Mouse (Mus musculus) neural tube, embryonic 12.5 days (tissue): ENCODE measurements at regions not wholly inside any gene's neighbourhood (a gene's known extent, or its start where the extent isn't known, plus 50 kb on each side); places are given as distances from the start of the nearest gene placed in this dataset.

Source experiments
- ATAC-seq: fragments of 200-750 bp; cut with Nextera tagmentation; 2 replicates; pipeline ENCODE4 v1.8.0; 2017; ENCODE audit warnings: low read depth, mild to moderate bottlenecking, moderate TSS enrichment, moderate library complexity; ENCODE audit not compliant: low FRiP score
- H3K27ac ChIP-seq: fragments of 300-500 bp; sonication (generic); 2 replicates; pipeline ENCODE4 v1.5.1; 2016
- H3K27me3 ChIP-seq: fragments of 300-500 bp; sonication (generic); replicated peaks from 2 replicates; pipeline ENCODE4 v1.6.1; 2016; ENCODE audit warnings: mild to moderate bottlenecking
- H3K36me3 ChIP-seq: fragments of 300-500 bp; sonication (generic); 2 replicates; pipeline ENCODE4 v1.6.1; 2016; ENCODE audit warnings: mild to moderate bottlenecking
- H3K4me1 ChIP-seq: fragments of 300-500 bp; sonication (generic); 2 replicates; pipeline ENCODE4 v1.6.1; 2016
- H3K4me2 ChIP-seq: fragments of 300-500 bp; sonication (generic); replicated peaks from 2 replicates; pipeline ENCODE4 v1.6.1; 2016; ENCODE audit warnings: mild to moderate bottlenecking
- H3K4me3 ChIP-seq: fragments of 300-500 bp; sonication (generic); 2 replicates; pipeline ENCODE4 v1.5.1; 2016
- H3K9ac ChIP-seq: fragments of 300-500 bp; sonication (generic); 2 replicates; pipeline ENCODE4 v1.6.1; 2016; ENCODE audit warnings: mild to moderate bottlenecking
- H3K9me3 ChIP-seq: fragments of 300-500 bp; sonication (generic); 2 replicates; pipeline ENCODE4 v1.6.1; 2016; ENCODE audit warnings: mild to moderate bottlenecking
- WGBS: fragments of 180-500 bp; shearing (Covaris S2); methylation state at CpG from one replicate; pipeline ENCODE4 v1.1.7; 2016; 5-methylcytosine and 5-hydroxymethylcytosine counted together

GRCm38 (mm10) chr8:34451211-34452000, 339.9 kb upstream of the Gm10131 start:
- no peak overlapping the region for H3K9ac ChIP-seq
- H3K4me3 ChIP-seq, result no peak overlapping the region
- 35% methylated on average over 6 of the region's 6 CpGs for WGBS
- H3K4me2 ChIP-seq, result no peak overlapping the region
- no peak for ATAC-seq
- H3K4me1 ChIP-seq, result peaks cover 9% of the 10 kb centered on the region
- H3K9me3 ChIP-seq, result no peaks in the 10 kb centered on the region
- H3K27me3 ChIP-seq, result no peaks in the 10 kb centered on the region
- H3K36me3 ChIP-seq, result no peaks in the 10 kb centered on the region
- no peak overlapping the region for H3K27ac ChIP-seq

DNA sequence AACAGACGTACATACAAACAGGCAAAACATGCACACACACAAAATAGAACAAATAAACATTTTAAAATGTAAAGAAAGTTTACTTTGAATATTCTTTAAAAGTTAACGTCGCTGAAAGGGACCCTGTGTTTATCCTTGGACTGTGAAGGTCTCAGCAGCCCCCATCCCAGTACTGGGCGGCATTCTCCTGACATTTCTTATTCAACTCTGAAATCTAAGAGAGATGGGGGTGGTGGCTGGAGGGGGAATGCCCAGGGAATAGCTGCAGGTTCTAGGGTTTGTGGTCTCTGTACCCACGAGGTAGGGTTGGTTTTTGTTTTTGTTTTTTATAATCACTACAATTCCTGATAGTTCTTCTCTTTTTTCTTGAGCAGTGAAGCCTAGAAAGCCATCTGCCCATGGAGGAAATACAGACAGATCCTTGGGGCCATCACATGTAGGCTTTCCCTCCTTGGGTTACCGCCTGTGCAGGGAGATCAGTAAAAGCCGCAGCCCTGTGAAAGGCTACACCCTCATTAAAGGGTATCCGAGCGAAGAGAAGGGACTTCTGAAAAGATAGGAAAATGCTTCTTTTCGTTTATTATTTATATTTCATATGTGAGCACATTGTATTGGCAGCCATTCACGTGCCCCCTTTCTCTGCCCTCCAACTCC, 338.0 kb upstream of the Gm10131 start:
- no peak overlapping the region for H3K9ac ChIP-seq
- ATAC-seq, result no peak
- H3K4me3 ChIP-seq, result no peak overlapping the region
- no peaks in the 10 kb centered on the region for H3K27me3 ChIP-seq
- H3K36me3 ChIP-seq, result no peaks in the 10 kb centered on the region
- H3K27ac ChIP-seq, result no peak overlapping the region
- no peak overlapping the region for H3K4me2 ChIP-seq
- WGBS, result 90% methylated on average over 11 of the region's 11 CpGs
- H3K9me3 ChIP-seq, result no peaks in the 10 kb centered on the region
- H3K4me1 ChIP-seq, result peaks cover 9% of the 10 kb centered on the region

GRCm38 (mm10) chr8:34447880-34448830, 336.6 kb upstream of the Gm10131 start:
- 60% methylated on average over 18 of the region's 18 CpGs for WGBS
- no peak overlapping the region for H3K4me2 ChIP-seq
- no peak overlapping the region for H3K4me3 ChIP-seq
- no peaks in the 10 kb centered on the region for H3K9me3 ChIP-seq
- H3K36me3 ChIP-seq, result no peaks in the 10 kb centered on the region
- no peaks in the 10 kb centered on the region for H3K27me3 ChIP-seq
- peaks cover 9% of the 10 kb centered on the region for H3K4me1 ChIP-seq
- ATAC-seq, result no peak
- H3K9ac ChIP-seq, result no peak overlapping the region
- no peak overlapping the region for H3K27ac ChIP-seq

DNA sequence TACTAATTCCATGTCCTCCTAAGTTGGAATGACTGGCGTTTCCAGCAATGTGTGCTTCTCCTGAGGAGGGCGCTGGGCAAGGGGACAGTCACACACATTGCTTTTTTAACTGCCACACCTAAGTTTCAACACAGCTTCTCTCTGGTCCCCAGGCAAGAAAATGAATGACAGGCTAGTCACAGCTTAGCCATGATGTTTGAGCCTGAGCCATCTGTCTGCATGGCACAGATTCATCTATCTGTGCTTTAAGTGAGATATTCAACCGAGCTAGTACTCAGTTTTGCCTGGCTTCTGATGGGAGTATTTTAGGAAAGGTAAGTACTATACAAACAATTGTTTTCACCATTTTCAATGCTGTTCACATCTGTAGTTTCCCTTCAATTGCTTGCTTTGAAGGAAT, 331.2 kb upstream of the Gm10131 start:
- Histone ChIP-seq H3K4me2 (no peak overlapping the region), H3K27me3 (no peaks in the 10 kb centered on the region), H3K27ac (no peak overlapping the region), H3K4me3 (no peak overlapping the region), H3K36me3 (no peaks in the 10 kb centered on the region), H3K4me1 (peaks cover 2% of the 10 kb centered on the region; the same call in 1 of the 2 replicates), H3K9me3 (no peaks in the 10 kb centered on the region), H3K9ac (no peak overlapping the region)
- no peak for ATAC-seq
- WGBS, result 86% methylated on average over 3 of the region's 3 CpGs

GRCm38 (mm10) chr8:34441756-34442155, 330.2 kb upstream of the Gm10131 start:
- Histone ChIP-seq H3K9ac (no peak overlapping the region), H3K4me2 (no peak overlapping the region), H3K27ac (no peak overlapping the region), H3K9me3 (no peaks in the 10 kb centered on the region), H3K4me3 (no peak overlapping the region), H3K27me3 (no peaks in the 10 kb centered on the region), H3K36me3 (no peaks in the 10 kb centered on the region), H3K4me1 (no peaks in the 10 kb centered on the region)
- no peak for ATAC-seq
- 88% methylated on average over 3 of the region's 3 CpGs for WGBS

DNA sequence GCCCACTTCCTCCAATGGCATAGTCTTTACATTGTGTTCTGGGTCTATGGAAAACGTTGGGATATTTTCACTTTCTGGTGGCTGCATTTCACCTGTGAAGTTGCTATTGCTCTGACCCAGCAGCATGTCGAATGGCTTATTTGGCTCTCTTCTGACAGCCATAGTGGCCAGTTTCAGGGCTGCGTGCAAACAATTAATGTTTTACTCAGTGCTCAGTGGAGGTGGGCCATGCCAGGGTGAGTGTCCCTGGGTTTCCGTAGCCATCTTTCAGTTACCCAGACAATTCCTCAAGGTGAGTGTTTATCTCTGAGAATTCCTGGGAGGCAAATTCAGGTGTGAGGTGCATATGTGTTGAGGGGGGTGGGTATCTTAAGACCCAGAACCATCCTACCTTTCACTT, 329.2 kb upstream of the Gm10131 start:
- ATAC-seq, result no peak
- WGBS, result 85% methylated on average over 4 of the region's 4 CpGs
- Histone ChIP-seq H3K4me2 (no peak overlapping the region), H3K4me3 (no peak overlapping the region), H3K27ac (no peak overlapping the region), H3K9ac (no peak overlapping the region), H3K4me1 (no peaks in the 10 kb centered on the region), H3K36me3 (no peaks in the 10 kb centered on the region), H3K9me3 (no peaks in the 10 kb centered on the region), H3K27me3 (no peaks in the 10 kb centered on the region)

DNA sequence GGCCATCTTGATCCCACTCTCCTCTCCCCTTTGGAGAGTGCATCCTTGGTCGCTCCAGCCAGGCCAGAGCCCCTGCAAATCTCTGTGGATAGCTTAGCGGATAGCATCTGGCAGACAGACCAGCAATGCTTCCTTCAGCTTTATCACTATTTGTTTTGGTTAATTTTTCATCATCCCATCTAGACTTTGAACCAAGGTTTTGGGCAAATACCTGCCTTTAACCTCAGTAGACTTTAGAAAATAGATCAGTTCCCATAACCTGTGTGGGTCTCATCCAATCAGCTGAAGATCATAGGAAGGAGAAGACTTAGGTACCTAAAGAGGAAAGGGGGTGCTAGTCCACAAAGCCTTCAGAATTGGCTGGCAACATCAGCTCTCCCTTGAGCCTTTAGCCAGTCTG, 327.2 kb upstream of the Gm10131 start:
- no peak for ATAC-seq
- H3K36me3 ChIP-seq, result no peaks in the 10 kb centered on the region
- no peaks in the 10 kb centered on the region for H3K27me3 ChIP-seq
- no peak overlapping the region for H3K27ac ChIP-seq
- H3K9ac ChIP-seq, result no peak overlapping the region
- H3K9me3 ChIP-seq, result no peaks in the 10 kb centered on the region
- H3K4me3 ChIP-seq, result no peak overlapping the region
- 92% methylated on average over 2 of the region's 2 CpGs for WGBS
- no peaks in the 10 kb centered on the region for H3K4me1 ChIP-seq
- H3K4me2 ChIP-seq, result no peak overlapping the region

- no peak overlapping the region for H3K4me2 ChIP-seq
- 96% methylated on average over 7 of the region's 7 CpGs for WGBS
These were observed 320.4 kb upstream of the Gm10131 start for GRCm38 (mm10) chr8:34431985-34432384.

GRCm38 (mm10) chr8:34429231-34429630, 317.7 kb upstream of the Gm10131 start:
- no peaks in the 10 kb centered on the region for H3K27me3 ChIP-seq
- no peak overlapping the region for H3K9ac ChIP-seq
- H3K4me3 ChIP-seq, result no peak overlapping the region
- no peaks in the 10 kb centered on the region for H3K4me1 ChIP-seq
- no peaks in the 10 kb centered on the region for H3K9me3 ChIP-seq
- no peak for ATAC-seq
- no peak overlapping the region for H3K4me2 ChIP-seq
- H3K27ac ChIP-seq, result no peak overlapping the region
- H3K36me3 ChIP-seq, result no peaks in the 10 kb centered on the region
- WGBS, result 85% methylated on average over 3 of the region's 3 CpGs

More at GRCm38 (mm10) chr8:34431985-34432384, 320.4 kb upstream of the Gm10131 start:
- Histone ChIP-seq H3K9me3 (no peaks in the 10 kb centered on the region), H3K4me3 (no peak overlapping the region), H3K27me3 (no peaks in the 10 kb centered on the region), H3K27ac (no peak overlapping the region), H3K36me3 (no peaks in the 10 kb centered on the region), H3K9ac (no peak overlapping the region), H3K4me1 (no peaks in the 10 kb centered on the region)
- no peak for ATAC-seq

DNA sequence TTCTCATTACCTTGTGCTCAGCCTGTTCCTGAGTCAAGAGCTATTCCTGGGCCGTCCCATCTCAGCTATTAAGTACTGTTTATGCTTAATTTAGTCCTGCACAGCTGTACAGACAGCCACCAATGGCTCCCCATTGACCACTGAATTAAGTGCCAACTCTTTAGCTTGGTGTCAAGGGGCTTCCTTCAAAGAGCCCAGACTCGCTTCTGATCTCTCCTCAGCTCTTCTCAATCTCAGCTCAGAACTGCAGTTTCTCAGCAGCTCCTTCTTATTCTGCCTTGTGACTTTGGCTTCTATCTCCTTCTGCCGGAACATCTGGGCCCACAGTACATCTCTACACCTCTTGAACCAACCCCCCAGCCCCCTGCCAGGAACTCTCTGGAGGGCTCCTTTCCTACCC, 290.0 kb upstream of the Gm10131 start:
- Histone ChIP-seq H3K9me3 (no peaks in the 10 kb centered on the region), H3K9ac (no peak overlapping the region), H3K4me3 (no peak overlapping the region), H3K4me1 (peaks cover 14% of the 10 kb centered on the region), H3K27ac (no peak overlapping the region), H3K36me3 (no peaks in the 10 kb centered on the region), H3K27me3 (no peaks in the 10 kb centered on the region), H3K4me2 (no peak overlapping the region)
- WGBS, result 66% methylated on average over 3 of the region's 3 CpGs
- no peak for ATAC-seq

GRCm38 (mm10) chr8:34398914-34399813, 287.6 kb upstream of the Gm10131 start:
- Histone ChIP-seq H3K4me1 (peaks cover 14% of the 10 kb centered on the region), H3K27ac (peak overlapping the region; percentile 42), H3K9ac (no peak overlapping the region), H3K9me3 (no peaks in the 10 kb centered on the region), H3K27me3 (no peaks in the 10 kb centered on the region), H3K4me2 (no peak overlapping the region), H3K4me3 (no peak overlapping the region), H3K36me3 (no peaks in the 10 kb centered on the region)
- WGBS, result 56% methylated on average over 14 of the region's 14 CpGs
- no peak for ATAC-seq
